Mouse (Mus musculus): ENCODE results near the gene Ddx51.

The Ddx51 gene

DNA sequence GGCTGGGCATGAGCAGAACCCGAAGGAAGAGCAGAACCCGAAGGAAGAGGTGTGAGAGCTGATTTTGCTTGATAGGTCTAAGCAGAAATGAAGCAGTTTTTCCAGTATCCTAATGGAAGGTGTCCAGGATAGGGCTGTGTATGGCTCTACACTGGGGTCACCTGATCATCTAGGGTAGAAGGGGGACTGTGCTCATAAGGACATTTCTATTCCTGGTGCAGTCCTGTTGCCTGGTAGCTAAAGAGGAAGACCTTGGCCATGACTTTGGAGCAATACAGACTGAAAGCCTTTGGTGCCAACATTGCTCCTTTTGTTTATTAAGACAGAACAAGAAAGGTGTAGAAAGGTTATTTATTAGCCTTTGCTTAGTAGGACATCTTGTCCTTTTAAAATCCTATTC lies 10.8 kb downstream of the Ddx51 start:
- no peak for DNase-seq (ENCODE audit: low spot score)

GRCm38 (mm10) chr5:110664750-110665269 lies 11.6 kb downstream of the Ddx51 start:
- no peak for DNase-seq (ENCODE audit: low spot score)

GRCm38 (mm10) chr5:110665486-110666121 lies 12.4 kb downstream of the Ddx51 start:
- no peak for DNase-seq (ENCODE audit: low spot score)

- DNase-seq (ENCODE audit: low spot score), result no peak
These were observed 28.8 kb downstream of the Ddx51 start for GRCm38 (mm10) chr5:110682041-110682440.

GRCm38 (mm10) chr5:110698617-110699016 lies 45.4 kb downstream of the Ddx51 start:
- no peak for DNase-seq (ENCODE audit: low spot score)

GRCm38 (mm10) chr5:110704004-110704403 lies 50.8 kb downstream of the Ddx51 start:
- DNase-seq (ENCODE audit: low spot score), result no peak

DNA sequence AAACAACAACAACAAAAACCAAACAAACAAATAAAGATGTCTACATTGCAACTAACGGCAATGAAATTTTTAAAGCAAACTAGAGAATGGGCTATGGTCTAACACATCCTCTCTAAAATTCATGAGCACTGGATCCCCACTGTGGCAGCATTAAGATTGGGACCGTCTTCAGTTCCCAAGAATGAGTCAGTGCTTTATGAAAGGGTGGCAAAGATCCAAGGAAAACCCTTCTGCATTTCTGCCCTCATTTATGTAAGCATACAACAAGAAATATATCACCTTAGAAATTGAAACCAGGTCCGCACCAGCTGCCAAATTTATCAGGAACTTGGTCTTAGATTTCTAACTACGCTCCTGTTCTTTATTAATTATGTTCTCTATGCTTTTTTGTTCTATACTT lies 56.0 kb downstream of the Ddx51 start:
- DNase-seq (ENCODE audit: low spot score), result no peak

Data from urinary bladder, postnatal 14 days (tissue).